ENCODE assay signal across 9 mouse cellular contexts in genomic region chr19:41745941-41746557, GRCm38 (mm10). TPM values are rescaled to one million over a fixed set of nuclear protein-coding genes. Genes with fewer than 3 reads are reported as not detected.
DNase-seq lines count a peak whose midpoint lies in the region; ATAC-seq lines count a peak whose summit lies in the region.
"Had no signal": no experiment of that assay in that cellular context is flagged by ENCODE, and none has a peak within 500 bp of the region (broad histone marks: within the 10 kb centered on the region; RNA-seq: fewer than 3 reads in every experiment).

No protein-coding gene starts in this region.

- H3K9ac ChIP-seq in embryonic facial prominence, embryonic 14.5 days (ENCODE audit: low read depth, low read length), result no peak overlapping the region
- H3K9ac ChIP-seq in hindbrain, embryonic 13.5 days, result no peak overlapping the region

- no peaks in the 10 kb centered on the region for H3K9me3 ChIP-seq in embryonic facial prominence, embryonic 14.5 days (ENCODE audit: control insufficient read depth, low read length)
- H3K9me3 ChIP-seq in hindbrain, embryonic 13.5 days, result no peaks in the 10 kb centered on the region

- no peak overlapping the region for H3K4me2 ChIP-seq in embryonic facial prominence, embryonic 14.5 days (ENCODE audit: low read depth, low read length)
- H3K4me2 ChIP-seq in hindbrain, embryonic 13.5 days, result no peak overlapping the region

- peak; percentile 67 for ATAC-seq in embryonic facial prominence, embryonic 14.5 days (ENCODE audit: low read depth)
- peak; percentile 85 for ATAC-seq in hindbrain, embryonic 13.5 days (ENCODE audit: low FRiP score)

- intact Hi-C loops in gastrocnemius, postnatal 14 days (cut with DNase I; ENCODE audit: low total_unique reads), result no loop called here
- intact Hi-C loops in gastrocnemius, postnatal 36 days (cut with DNase I), result no loop called here

- DNase-seq in gastrocnemius, postnatal 14 days, result peak; percentile 17
- DNase-seq in gastrocnemius, postnatal 36 days, result no peak
- peak; percentile 74 for DNase-seq in embryonic facial prominence, embryonic 14.5 days (ENCODE audit: low spot score)
- peak; percentile 59 to 83 for DNase-seq in layer of hippocampus, postnatal 36 days
- DNase-seq in ovary, postnatal 36 days (ENCODE audit: low spot score), result peak; percentile 37
- no peak for DNase-seq in spleen, postnatal 14 days (ENCODE audit: low spot score in 2 of 2)
- no peak for DNase-seq in spleen, postnatal 4 days (ENCODE audit: low spot score in 2 of 2)

- no peak overlapping the region for H3K27ac ChIP-seq in embryonic facial prominence, embryonic 14.5 days (replicated peaks; ENCODE audit: low read depth, low read length)
- peak overlapping the region; percentile 79 for H3K27ac ChIP-seq in hindbrain, embryonic 13.5 days

- H3K4me1 ChIP-seq in embryonic facial prominence, embryonic 14.5 days (ENCODE audit: control insufficient read depth, insufficient read depth, low read length), result 0 out of 2 replicates have a peak, but pooled peaks cover 9% of the 10 kb centered on the region
- peaks cover 73% of the 10 kb centered on the region for H3K4me1 ChIP-seq in hindbrain, embryonic 13.5 days (replicated peaks)

- H3K4me3 ChIP-seq in embryonic facial prominence, embryonic 14.5 days (ENCODE audit: low read depth, low read length), result no peak overlapping the region
- H3K4me3 ChIP-seq in hindbrain, embryonic 13.5 days, result no peak overlapping the region

- H3K36me3 ChIP-seq in embryonic facial prominence, embryonic 14.5 days (ENCODE audit: control insufficient read depth, insufficient read depth, low read length), result no peaks in the 10 kb centered on the region
- no peaks in the 10 kb centered on the region for H3K36me3 ChIP-seq in hindbrain, embryonic 13.5 days

- peaks cover 37% of the 10 kb centered on the region for H3K27me3 ChIP-seq in embryonic facial prominence, embryonic 14.5 days (replicated peaks; ENCODE audit: control insufficient read depth, insufficient read depth, low read length)
- peaks cover 18% of the 10 kb centered on the region; the same call in 1 of the 2 replicates for H3K27me3 ChIP-seq in hindbrain, embryonic 13.5 days

- 56% methylated on average over 15 of the region's 15 CpGs for WGBS in embryonic facial prominence, embryonic 14.5 days
- 22% methylated on average over 15 of the region's 15 CpGs for WGBS in hindbrain, embryonic 13.5 days

RNA-seq across cellular contexts. Expression of gene Slit1, which starts 2.6 kb away (rescaled TPM):
- 1 to 10 TPM in 1 of 2 experiments, under 1 TPM in 1; 0.66 to 1.1 TPM for total RNA-seq in gastrocnemius, postnatal 14 days (2021)
- under 1 TPM; 0.33 to 0.35 TPM for total RNA-seq in gastrocnemius, postnatal 36 days (2021)
- 1.3 and 1.7 TPM in 2 replicates for polyA plus RNA-seq in embryonic facial prominence, embryonic 14.5 days (2014; fragmentation: Nextera tagmentation; extraction: Ambion mirVana)
- 22.3 and 25.6 TPM in 2 replicates for polyA plus RNA-seq in hindbrain, embryonic 13.5 days (2015; fragmentation: Nextera tagmentation; extraction: Ambion mirVana)
- 100 to 1,000 TPM; 212 to 242 TPM for total RNA-seq in layer of hippocampus, postnatal 36 days (2021)
- total RNA-seq: neutrophil, adult 5-6 weeks had no signal

RNA-seq across cellular contexts. Expression of gene Arhgap19, which starts 55.8 kb away (rescaled TPM):
- total RNA-seq in gastrocnemius, postnatal 14 days (2021), result 1 to 10 TPM; 6.8 to 9.9 TPM
- total RNA-seq in gastrocnemius, postnatal 36 days (2021), result 1 to 10 TPM; 6.4 to 6.6 TPM
- 17.5 and 21.2 TPM in 2 replicates for polyA plus RNA-seq in embryonic facial prominence, embryonic 14.5 days (2014; fragmentation: Nextera tagmentation; extraction: Ambion mirVana)
- 6.3 and 7.6 TPM in 2 replicates for polyA plus RNA-seq in hindbrain, embryonic 13.5 days (2015; fragmentation: Nextera tagmentation; extraction: Ambion mirVana)
- 1 to 10 TPM; 2.9 to 3.0 TPM for total RNA-seq in layer of hippocampus, postnatal 36 days (2021)

Comparison
In these comparisons a context has a peak if more than half of its experiments do, and no peak if none do; other contexts are left out.
1. DNase-seq: peak in gastrocnemius, postnatal 14 days (single experiment), embryonic facial prominence, embryonic 14.5 days (single experiment), layer of hippocampus, postnatal 36 days (2 of 2) and ovary, postnatal 36 days (single experiment); none in gastrocnemius, postnatal 36 days (0 of 2), spleen, postnatal 14 days (0 of 2) and spleen, postnatal 4 days (0 of 2).
2. RNA of gene Slit1, which starts 2.6 kb away (total RNA-seq): 212 to 242 TPM in layer of hippocampus, postnatal 36 days; 0.66 to 1.1 TPM in gastrocnemius, postnatal 14 days and 0.33 to 0.35 TPM in gastrocnemius, postnatal 36 days; every median in the first group is over 100 times any median in the second.